Mouse (Mus musculus): ENCODE measurements around the gene Tmem54. TPM values are rescaled to one million over a fixed set of nuclear protein-coding genes. Genes with fewer than 3 reads are reported as not detected.

Gene Tmem54
- polyA plus RNA-seq, 1 experiment from 2014 or later, result not detected

DNA sequence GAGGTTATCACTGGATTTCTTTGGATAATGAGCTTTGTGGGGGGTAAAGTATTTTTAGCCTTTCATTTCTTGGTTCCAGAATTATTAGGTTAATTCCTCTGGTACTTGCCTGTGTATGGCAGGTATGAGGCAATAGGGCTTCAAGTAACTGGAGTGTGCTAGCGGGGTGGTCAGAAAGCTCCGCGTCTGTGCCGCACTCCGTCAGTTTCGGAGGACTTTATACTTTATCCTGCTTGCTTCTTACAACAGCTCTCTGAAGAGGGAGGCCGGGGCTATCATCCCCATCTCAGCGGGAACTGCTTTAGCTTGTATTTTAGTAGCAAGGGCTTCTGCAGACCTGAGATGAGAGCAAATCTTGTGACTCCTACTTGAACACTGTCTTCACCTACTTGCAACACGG lies 26.2 kb upstream of the Tmem54 start:
- peaks cover 80% of the 10 kb centered on the region for H3K36me3 ChIP-seq (ENCODE audit: poor library complexity, severe bottlenecking)
- H3K4me2 ChIP-seq, result no peak overlapping the region

DNA sequence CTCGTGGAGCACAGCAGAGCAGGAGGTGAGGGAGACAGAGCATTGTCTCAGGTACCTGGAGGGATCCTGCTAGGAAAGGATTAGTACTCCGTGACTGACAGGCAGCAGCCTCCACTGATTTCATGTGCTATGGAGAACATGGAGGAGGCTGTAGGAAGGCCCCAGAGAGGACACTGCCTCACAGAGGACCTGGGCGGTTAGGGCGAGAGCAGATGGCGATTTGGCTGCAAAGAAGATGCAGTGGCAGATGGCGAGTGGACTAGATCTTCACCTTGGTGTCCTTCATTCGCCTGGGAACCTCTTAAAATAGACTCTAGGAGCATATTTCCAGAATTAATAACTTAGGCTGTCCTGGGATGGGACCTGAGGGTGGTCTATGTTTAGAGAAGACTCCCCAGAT lies 24.3 kb upstream of the Tmem54 start:
- no peaks in the 10 kb centered on the region for H3K4me1 ChIP-seq
- no peak overlapping the region for H3K27ac ChIP-seq
- H3K27me3 ChIP-seq, result no peaks in the 10 kb centered on the region
- 0 out of 2 replicates have a peak overlapping the region, but pooled peaks have one; percentile 23 for H3K9ac ChIP-seq
- no peak overlapping the region for H3K4me3 ChIP-seq
- H3K36me3 ChIP-seq (ENCODE audit: poor library complexity, severe bottlenecking), result peaks cover 74% of the 10 kb centered on the region
- no peak overlapping the region for H3K4me2 ChIP-seq
- no peaks in the 10 kb centered on the region for H3K9me3 ChIP-seq (replicated peaks)
- WGBS, result 86% methylated on average over 7 of the region's 7 CpGs
- ATAC-seq, result no peak

More for the DNA sequence above, 26.2 kb upstream of the Tmem54 start:
- H3K27me3 ChIP-seq, result no peaks in the 10 kb centered on the region
- H3K4me1 ChIP-seq, result no peaks in the 10 kb centered on the region
- WGBS, result 94% methylated on average over 9 of the region's 9 CpGs
- no peaks in the 10 kb centered on the region for H3K9me3 ChIP-seq (replicated peaks)
- ATAC-seq, result no peak
- H3K4me3 ChIP-seq, result no peak overlapping the region
- no peak overlapping the region for H3K9ac ChIP-seq
- no peak overlapping the region for H3K27ac ChIP-seq

DNA sequence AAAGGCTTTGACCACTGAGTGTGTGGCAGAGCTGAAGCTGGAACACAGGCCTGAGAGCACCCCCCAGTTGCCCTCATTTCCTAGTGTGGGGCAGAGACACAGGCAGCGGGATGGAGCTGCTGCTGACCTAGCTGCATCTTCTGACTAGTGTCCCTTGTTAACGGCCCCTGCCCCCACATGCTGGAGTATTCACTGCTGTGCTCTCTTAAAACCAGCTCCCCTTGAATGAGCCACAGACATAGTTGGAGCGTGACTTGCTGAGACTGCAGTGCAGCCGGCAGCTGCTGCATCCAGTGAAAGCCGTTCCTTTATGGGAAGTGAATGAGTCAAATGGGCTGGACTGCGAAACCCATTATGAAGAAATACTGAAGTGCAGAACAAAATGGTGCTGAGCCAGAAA lies 23.8 kb upstream of the Tmem54 start:
- Histone ChIP-seq H3K9me3 (replicated peaks) (no peaks in the 10 kb centered on the region), H3K4me2 (no peak overlapping the region), H3K4me1 (no peaks in the 10 kb centered on the region), H3K27ac (no peak overlapping the region), H3K4me3 (no peak overlapping the region), H3K9ac (no peak overlapping the region), H3K36me3 (ENCODE audit: poor library complexity, severe bottlenecking) (peaks cover 69% of the 10 kb centered on the region), H3K27me3 (no peaks in the 10 kb centered on the region)
- 73% methylated on average over 6 of the region's 6 CpGs for WGBS
- no peak for ATAC-seq

DNA sequence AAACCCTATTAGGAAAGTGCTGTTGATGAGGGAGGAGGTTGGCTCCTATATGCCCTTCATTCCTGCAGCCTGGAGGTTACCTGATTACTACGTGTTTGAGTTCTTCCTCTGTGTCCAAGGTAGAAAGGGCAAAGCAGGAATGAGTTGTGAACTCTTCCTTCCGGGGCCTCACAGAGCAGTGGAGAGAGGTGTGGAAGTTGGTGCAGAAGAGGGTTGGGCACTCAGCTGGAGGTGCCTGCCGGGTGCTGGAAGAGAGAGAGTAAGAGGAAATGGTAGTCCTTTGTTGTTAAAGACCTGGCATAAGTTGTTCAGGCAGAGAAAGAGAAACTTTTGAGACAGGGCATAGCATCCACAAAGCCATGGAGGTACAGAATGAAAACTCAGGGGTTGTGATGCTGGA lies 23.4 kb upstream of the Tmem54 start:
- H3K4me3 ChIP-seq, result no peak overlapping the region
- peaks cover 65% of the 10 kb centered on the region for H3K36me3 ChIP-seq (ENCODE audit: poor library complexity, severe bottlenecking)
- H3K27ac ChIP-seq, result no peak overlapping the region

DNA sequence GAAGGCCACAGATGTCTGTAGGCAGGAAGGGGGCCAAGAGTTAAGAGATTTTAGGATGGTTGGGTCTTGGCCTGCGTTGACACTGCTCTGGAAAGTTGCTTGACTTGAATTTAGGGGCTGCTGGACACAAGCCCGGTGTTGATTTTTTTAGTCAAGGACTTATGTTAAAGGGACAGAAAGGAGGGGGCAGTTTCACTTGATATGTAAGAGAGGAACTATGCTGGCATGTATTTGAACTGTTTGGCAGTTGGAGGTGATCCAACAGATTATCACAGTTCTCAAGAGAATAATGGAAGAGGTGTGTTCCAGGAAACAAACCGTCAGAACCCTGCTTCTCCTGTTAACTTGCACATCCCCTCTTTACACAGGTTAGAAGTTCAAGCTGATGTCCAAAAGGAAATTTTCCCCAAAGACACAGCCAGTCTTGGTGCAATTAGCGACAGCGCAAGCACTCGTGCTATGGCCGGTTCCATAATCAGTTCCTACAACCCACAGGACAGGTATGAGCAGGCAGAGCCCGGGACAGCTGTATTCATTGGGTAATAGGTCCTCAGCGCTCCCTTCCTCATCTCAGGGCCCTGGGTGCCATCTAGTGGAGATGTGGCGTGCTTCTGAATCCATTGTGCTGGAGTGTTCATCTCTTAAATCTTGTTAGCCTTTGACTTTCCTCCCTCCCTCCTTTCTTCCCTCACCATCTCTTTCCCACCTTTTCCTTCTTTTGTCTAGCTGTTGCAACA lies 22.8 kb upstream of the Tmem54 start:
- Histone ChIP-seq H3K9ac (no peak overlapping the region), H3K36me3 (ENCODE audit: poor library complexity, severe bottlenecking) (peaks cover 60% of the 10 kb centered on the region), H3K9me3 (replicated peaks) (no peaks in the 10 kb centered on the region), H3K4me2 (no peak overlapping the region), H3K4me1 (no peaks in the 10 kb centered on the region), H3K4me3 (no peak overlapping the region), H3K27me3 (no peaks in the 10 kb centered on the region), H3K27ac (no peak overlapping the region)
- ATAC-seq, result peak; percentile 73
- 45% methylated on average over 10 of the region's 10 CpGs for WGBS

More for the DNA sequence above, 23.4 kb upstream of the Tmem54 start:
- ATAC-seq, result no peak
- no peak overlapping the region for H3K9ac ChIP-seq
- no peaks in the 10 kb centered on the region for H3K9me3 ChIP-seq (replicated peaks)
- H3K4me2 ChIP-seq, result no peak overlapping the region
- no peaks in the 10 kb centered on the region for H3K27me3 ChIP-seq
- H3K4me1 ChIP-seq, result no peaks in the 10 kb centered on the region
- WGBS, result 91% methylated on average over 3 of the region's 3 CpGs

DNA sequence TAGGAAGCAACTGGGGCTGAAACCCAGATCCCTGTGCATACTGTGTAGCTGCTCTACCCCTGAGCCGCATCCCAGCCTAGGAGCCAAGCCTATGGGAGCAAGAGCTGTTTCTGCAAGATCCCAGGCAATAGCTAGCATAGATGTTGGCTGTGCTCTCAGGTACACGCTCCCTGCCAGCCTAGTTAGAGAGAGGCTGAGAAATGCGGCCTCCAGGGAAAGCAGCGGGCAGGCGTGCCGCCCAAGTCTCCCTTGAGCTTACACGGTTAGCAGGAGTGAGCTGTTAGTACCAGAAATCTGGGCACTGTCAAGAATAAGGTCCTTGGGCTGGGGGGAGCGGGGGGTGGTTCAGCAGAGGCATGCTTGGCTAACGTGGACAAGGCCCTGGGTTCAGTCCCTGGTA lies 20.5 kb upstream of the Tmem54 start:
- no peak for ATAC-seq
- Histone ChIP-seq H3K4me2 (no peak overlapping the region), H3K36me3 (ENCODE audit: poor library complexity, severe bottlenecking) (peaks cover 38% of the 10 kb centered on the region), H3K4me3 (no peak overlapping the region), H3K27me3 (no peaks in the 10 kb centered on the region), H3K27ac (no peak overlapping the region), H3K4me1 (no peaks in the 10 kb centered on the region), H3K9ac (no peak overlapping the region), H3K9me3 (replicated peaks) (no peaks in the 10 kb centered on the region)
- WGBS, result 90% methylated on average over 9 of the region's 9 CpGs

DNA sequence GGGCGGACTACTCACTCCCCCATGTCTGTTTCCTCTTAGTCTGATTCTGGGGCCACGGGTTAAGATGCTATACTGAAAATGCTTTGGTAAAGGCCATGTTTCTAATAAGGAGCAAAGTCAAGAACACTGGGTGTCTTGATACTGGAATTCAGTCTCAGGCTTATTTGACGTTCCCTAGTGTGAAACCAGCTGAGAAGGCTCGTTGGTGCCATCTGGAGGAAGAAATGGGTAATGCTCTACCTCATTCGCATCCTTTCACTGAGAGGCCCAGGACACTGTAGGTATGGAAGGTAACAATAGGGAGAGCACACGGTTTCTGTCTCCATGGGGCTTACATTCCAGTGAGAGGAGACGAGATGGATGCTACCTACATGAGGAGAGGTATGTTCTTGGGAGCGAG lies 19.3 kb upstream of the Tmem54 start:
- Histone ChIP-seq H3K9ac (no peak overlapping the region), H3K36me3 (ENCODE audit: poor library complexity, severe bottlenecking) (peaks cover 26% of the 10 kb centered on the region), H3K4me2 (no peak overlapping the region), H3K27ac (no peak overlapping the region), H3K9me3 (replicated peaks) (no peaks in the 10 kb centered on the region), H3K27me3 (no peaks in the 10 kb centered on the region), H3K4me1 (no peaks in the 10 kb centered on the region), H3K4me3 (no peak overlapping the region)
- ATAC-seq, result peak; percentile 63
- WGBS, result 27% methylated on average over 8 of the region's 8 CpGs

DNA sequence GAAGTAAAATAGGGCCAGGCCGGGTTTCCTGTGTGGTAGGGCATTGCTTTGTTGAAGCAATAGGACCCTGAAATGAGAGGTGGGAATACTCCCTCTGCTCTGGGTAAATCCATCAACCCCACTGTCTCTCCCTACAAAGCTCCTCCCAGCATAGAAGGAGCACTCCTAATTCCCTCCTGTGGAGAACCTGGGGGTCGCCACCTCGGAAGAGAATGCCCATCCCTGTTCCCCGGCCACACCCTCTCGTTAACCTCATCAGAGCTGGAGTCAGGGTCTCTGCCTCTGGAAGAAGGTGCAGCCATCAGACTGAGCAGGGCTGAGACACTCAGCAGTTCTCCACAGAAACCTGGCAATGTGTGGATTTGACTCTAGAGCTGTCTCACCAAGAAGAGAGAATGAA lies 17.5 kb upstream of the Tmem54 start:
- ATAC-seq, result no peak
- WGBS, result 48% methylated on average over 5 of the region's 5 CpGs

DNA sequence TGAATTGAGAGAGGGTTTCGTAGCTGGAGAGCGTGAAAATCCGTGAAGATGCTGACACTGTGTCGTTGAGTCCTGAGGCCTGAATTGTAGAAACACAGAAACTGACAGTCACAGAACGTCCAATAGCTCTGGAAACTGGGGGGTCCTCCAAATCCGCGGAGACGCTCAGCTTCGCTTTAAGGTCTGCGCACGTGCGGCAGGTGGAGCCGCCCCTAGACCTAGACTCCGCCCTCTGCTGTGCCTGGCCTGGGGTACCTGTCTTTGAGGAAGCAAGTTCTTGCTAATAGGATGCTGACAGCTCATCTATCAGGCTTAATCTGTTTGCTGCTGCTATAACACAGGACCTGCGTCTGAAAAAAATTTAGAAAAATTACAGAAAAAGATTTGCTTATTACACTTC lies 10.1 kb upstream of the Tmem54 start:
- Histone ChIP-seq H3K4me3 (no peak overlapping the region), H3K27ac (no peak overlapping the region), H3K9me3 (replicated peaks) (no peaks in the 10 kb centered on the region), H3K36me3 (ENCODE audit: poor library complexity, severe bottlenecking) (no peaks in the 10 kb centered on the region), H3K4me1 (no peaks in the 10 kb centered on the region), H3K27me3 (peaks cover 6% of the 10 kb centered on the region; the same call in 1 of the 2 replicates), H3K9ac (no peak overlapping the region), H3K4me2 (no peak overlapping the region)
- ATAC-seq, result no peak
- WGBS, result 37% methylated on average over 15 of the region's 15 CpGs

More for the DNA sequence above, 17.5 kb upstream of the Tmem54 start:
- Histone ChIP-seq H3K36me3 (ENCODE audit: poor library complexity, severe bottlenecking) (peaks cover 20% of the 10 kb centered on the region), H3K9me3 (replicated peaks) (no peaks in the 10 kb centered on the region), H3K4me2 (no peak overlapping the region), H3K27ac (no peak overlapping the region), H3K9ac (no peak overlapping the region), H3K4me3 (no peak overlapping the region), H3K27me3 (no peaks in the 10 kb centered on the region), H3K4me1 (no peaks in the 10 kb centered on the region)

DNA sequence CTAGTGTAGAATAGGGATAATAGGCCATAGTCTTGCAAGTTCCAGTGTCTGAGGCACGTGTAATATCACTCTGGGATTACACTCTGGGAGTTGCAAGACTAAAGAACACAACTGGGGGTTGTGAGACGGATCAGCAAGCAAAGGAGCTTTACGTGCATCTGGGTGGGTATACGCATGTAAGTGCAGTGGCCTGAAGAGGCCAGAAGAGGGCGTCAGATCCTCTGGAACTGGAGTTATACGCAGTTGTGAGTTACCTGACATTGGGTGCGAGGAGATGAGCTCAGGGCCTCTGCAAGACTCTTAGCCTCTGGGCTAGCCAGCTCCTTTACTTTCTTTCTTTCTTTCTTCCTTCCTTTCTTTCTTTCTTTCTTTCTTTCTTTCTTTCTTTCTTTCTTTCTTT lies 8.3 kb upstream of the Tmem54 start:
- Histone ChIP-seq H3K36me3 (ENCODE audit: poor library complexity, severe bottlenecking) (no peaks in the 10 kb centered on the region), H3K9ac (no peak overlapping the region), H3K4me3 (no peak overlapping the region), H3K9me3 (replicated peaks) (no peaks in the 10 kb centered on the region), H3K27me3 (peaks cover 6% of the 10 kb centered on the region; the same call in 1 of the 2 replicates), H3K27ac (no peak overlapping the region), H3K4me2 (no peak overlapping the region), H3K4me1 (no peaks in the 10 kb centered on the region)
- no peak for ATAC-seq
- WGBS, result 70% methylated on average over 7 of the region's 7 CpGs

DNA sequence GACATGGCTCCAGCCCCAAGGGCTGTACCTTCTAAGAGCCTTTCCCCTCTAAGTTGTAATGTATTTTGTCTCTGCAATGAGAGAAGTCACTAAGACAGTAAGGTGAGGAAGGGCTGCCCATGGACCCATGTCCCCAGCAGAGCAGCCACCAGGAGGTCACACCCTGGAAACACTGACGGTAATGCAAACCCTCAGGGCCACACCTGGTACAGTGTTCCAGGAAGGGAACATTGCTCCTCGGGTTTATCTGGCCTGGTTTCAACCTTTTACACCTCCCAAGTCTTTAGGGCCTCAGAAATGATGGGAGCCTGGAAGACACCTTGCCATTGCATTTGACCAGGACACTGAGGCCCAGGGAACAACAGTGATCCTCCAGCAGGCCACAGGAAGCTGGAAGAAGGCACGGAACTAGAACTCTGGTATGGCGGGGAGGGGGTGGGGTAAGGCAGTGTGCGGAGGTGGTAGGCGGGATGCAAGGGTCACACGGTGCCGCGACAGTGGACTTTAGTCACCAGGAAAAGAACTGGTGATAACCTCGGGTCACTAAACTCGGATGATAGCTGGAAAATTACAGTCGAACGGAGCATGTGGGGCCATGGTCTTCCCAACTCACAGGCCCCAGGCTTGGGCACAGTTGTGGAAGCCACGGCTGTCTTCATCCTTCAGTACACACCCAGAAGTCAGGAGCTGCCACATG lies 3.1 kb upstream of the Tmem54 start:
- peaks cover 6% of the 10 kb centered on the region; the same call in 1 of the 2 replicates for H3K4me1 ChIP-seq
- WGBS, result 84% methylated on average over 14 of the region's 14 CpGs
- no peak for ATAC-seq
- no peaks in the 10 kb centered on the region for H3K9me3 ChIP-seq (replicated peaks)
- H3K27me3 ChIP-seq, result peaks cover 47% of the 10 kb centered on the region
- no peak overlapping the region for H3K9ac ChIP-seq
- H3K36me3 ChIP-seq (ENCODE audit: poor library complexity, severe bottlenecking), result no peaks in the 10 kb centered on the region
- no peak overlapping the region for H3K4me3 ChIP-seq
- no peak overlapping the region for H3K4me2 ChIP-seq
- H3K27ac ChIP-seq, result no peak overlapping the region

DNA sequence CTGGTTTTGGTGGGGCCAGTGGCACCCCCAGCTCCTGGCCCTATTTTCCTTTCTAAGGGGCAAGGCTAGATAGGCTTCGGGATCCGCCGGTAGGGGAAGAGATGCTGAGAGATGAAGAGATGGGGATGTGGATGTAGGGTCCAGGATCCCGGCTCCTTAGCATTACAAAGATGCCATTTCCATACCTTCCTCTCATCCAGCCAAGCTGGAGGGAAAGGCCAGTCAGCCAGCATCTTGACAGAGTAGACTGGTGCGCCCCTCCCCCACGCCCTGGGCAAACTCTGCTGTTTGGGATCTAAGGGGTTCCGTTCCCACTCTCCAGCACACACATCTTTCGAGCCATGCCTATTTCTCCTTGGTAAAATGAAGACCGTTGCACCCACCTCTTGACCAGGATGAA lies 725 bp downstream of the Tmem54 start:
- Histone ChIP-seq H3K9ac (no peak overlapping the region), H3K27me3 (peaks cover 61% of the 10 kb centered on the region), H3K4me1 (peaks cover 6% of the 10 kb centered on the region; the same call in 1 of the 2 replicates), H3K9me3 (replicated peaks) (no peaks in the 10 kb centered on the region), H3K27ac (no peak overlapping the region), H3K4me3 (no peak overlapping the region), H3K4me2 (no peak overlapping the region), H3K36me3 (ENCODE audit: poor library complexity, severe bottlenecking) (no peaks in the 10 kb centered on the region)
- ATAC-seq, result no peak
- WGBS, result 23% methylated on average over 9 of the region's 9 CpGs
